Mouse (Mus musculus): ENCODE results near the gene Bola2.
"Not testable (repeated sequence)": the region's sequence is repeated elsewhere in the genome, so short reads cannot be mapped to it uniquely, and the experiment has no call there.

DNA sequence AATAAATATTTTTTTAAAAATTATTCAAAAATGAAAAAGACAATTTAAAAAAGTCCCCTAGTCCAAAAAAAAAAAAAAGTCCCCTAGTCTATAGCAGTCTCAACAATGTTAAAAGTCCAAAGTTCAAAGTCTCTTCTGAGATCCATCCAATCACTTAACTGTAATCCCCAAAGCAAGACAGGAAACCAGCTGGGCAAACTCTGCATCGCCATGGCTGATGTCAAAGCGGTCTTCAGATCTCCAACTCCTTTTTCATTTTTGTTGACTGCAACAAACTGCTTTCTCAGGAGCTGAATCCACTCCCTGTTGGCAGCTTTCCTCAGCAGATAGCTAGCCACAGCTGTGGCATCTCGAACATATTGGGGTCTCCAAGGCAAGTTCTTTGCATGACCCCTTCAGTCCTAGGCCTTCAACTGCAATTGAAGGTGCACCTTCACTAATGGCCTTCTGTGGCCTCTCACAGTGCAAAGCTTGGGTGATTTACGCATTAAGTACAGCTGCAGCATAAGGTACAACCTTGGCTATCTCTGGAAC is 35.1 kb downstream of the Bola2 start:
- not testable (repeated sequence) for TF ChIP-seq CTCF (IDR thresholded peaks at IDR 0.05; ENCODE audit: insufficient read depth, low read length); POLR2A (IDR thresholded peaks at IDR 0.05; ENCODE audit: borderline replicate concordance, extremely low read depth, low read depth, low read length)

Measured in lung, adult 2 months (tissue).